Mouse (Mus musculus) hindbrain, embryonic 13.5 days (tissue): ENCODE data around the gene Pcbp2. TPM values are rescaled to one million over a fixed set of nuclear protein-coding genes. Genes with fewer than 3 reads are reported as not detected.

Source experiments
- ATAC-seq: fragments of 200-750 bp; cut with Nextera tagmentation; 2 replicates; pipeline ENCODE4 v1.8.0; 2017; ENCODE audit warnings: moderate TSS enrichment; ENCODE audit not compliant: low FRiP score
- H3K27ac ChIP-seq: fragments of 300-500 bp; sonication (generic); 2 replicates; pipeline ENCODE4 v1.5.1; 2015; ENCODE audit warnings: inconsistent platforms, mild to moderate bottlenecking, moderate library complexity
- H3K27me3 ChIP-seq: fragments of 300-500 bp; sonication (generic); 2 replicates; pipeline ENCODE4 v1.6.1; 2015; ENCODE audit warnings: mild to moderate bottlenecking, inconsistent platforms
- H3K36me3 ChIP-seq: fragments of 300-500 bp; sonication (generic); 2 replicates; pipeline ENCODE4 v1.6.1; 2015; ENCODE audit warnings: mild to moderate bottlenecking, inconsistent platforms
- H3K4me1 ChIP-seq: fragments of 300-500 bp; sonication (generic); replicated peaks from 2 replicates; pipeline ENCODE4 v1.6.1; 2015; ENCODE audit warnings: inconsistent platforms
- H3K4me2 ChIP-seq: fragments of 300-500 bp; sonication (generic); 2 replicates; pipeline ENCODE4 v1.6.1; 2015; ENCODE audit warnings: inconsistent platforms, mild to moderate bottlenecking, moderate library complexity
- H3K4me3 ChIP-seq: fragments of 300-500 bp; sonication (generic); 2 replicates; pipeline ENCODE4 v1.5.1; 2015; ENCODE audit warnings: mild to moderate bottlenecking, inconsistent platforms
- H3K9ac ChIP-seq: fragments of 300-500 bp; sonication (generic); 2 replicates; pipeline ENCODE4 v1.6.1; 2015; ENCODE audit warnings: mild to moderate bottlenecking, inconsistent platforms
- H3K9me3 ChIP-seq: fragments of 300-500 bp; sonication (generic); 2 replicates; pipeline ENCODE4 v1.6.1; 2016; ENCODE audit warnings: inconsistent platforms
- WGBS: fragments of 180-500 bp; shearing (Covaris S2); methylation state at CpG from one replicate; pipeline ENCODE4 v1.1.7; 2015; 5-methylcytosine and 5-hydroxymethylcytosine counted together
- polyA plus RNA-seq: library from polyadenylated mRNA; unstranded; fragments of >200 nt; fragmentation: Nextera tagmentation; extraction: Ambion mirVana; gene quantifications from 2 replicates; pipeline ENCODE4 v1.2.1, GENCODE M21; 2015

Gene Pcbp2
- polyA plus RNA-seq, 1 experiment from 2014 or later: 148 TPM

DNA sequence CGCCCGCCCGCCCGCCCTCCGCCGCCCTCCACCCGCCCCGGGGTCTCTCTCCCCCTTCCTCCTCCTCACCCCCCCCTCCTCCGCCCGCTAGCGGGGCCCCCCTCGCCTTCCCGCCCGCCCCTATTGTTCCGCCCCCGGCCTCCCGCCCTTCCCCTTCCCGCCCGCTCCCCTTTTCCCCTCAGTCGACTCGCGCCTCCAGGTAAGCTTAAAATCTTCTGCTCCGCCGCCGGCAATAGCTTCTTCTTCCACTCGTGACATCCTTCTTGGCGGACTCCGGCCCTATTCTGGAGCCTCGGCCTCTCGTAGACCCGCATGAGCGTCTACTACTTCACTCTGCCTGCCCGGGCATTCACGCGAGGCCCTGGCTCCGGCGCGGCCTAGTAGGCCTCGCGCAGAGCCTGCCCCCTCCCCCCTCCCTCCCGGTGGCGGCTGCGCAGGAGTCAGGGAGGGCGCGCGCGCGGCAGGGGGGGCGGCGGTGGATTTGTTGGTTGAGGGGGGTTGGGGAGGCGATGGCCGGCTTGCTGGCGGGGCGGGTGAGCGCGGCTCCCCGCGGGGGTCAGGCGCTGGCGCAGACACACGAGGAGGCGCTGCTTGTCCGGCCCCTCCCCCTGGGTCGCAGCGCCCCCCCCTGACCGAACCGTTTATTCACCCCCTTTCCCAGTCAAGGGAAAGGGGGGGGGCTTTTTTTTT, 411 bp downstream of the Pcbp2 start:
- peaks cover 17% of the 10 kb centered on the region for H3K4me1 ChIP-seq
- H3K4me2 ChIP-seq: peak overlapping the region; percentile 68
- no peaks in the 10 kb centered on the region for H3K27me3 ChIP-seq
- H3K9me3 ChIP-seq: no peaks in the 10 kb centered on the region
- peak overlapping the region; percentile 79 for H3K4me3 ChIP-seq
- ATAC-seq: peak; percentile 82
- H3K9ac ChIP-seq: peak overlapping the region; percentile 91
- H3K36me3 ChIP-seq: peaks cover 23% of the 10 kb centered on the region
- H3K27ac ChIP-seq: peak overlapping the region; percentile 97
- WGBS: under 1% methylated on average over 42 of the region's 67 CpGs

GRCm38 (mm10) chr15:102471295-102471645, 931 bp downstream of the Pcbp2 start:
- peaks cover 17% of the 10 kb centered on the region for H3K4me1 ChIP-seq
- ATAC-seq: no peak

GRCm38 (mm10) chr15:102471727-102472126, 1.4 kb downstream of the Pcbp2 start:
- H3K36me3 ChIP-seq: peaks cover 32% of the 10 kb centered on the region
- peak overlapping the region; percentile 79 for H3K4me3 ChIP-seq
- no peaks in the 10 kb centered on the region for H3K27me3 ChIP-seq
- peak overlapping the region; percentile 68 for H3K4me2 ChIP-seq
- H3K4me1 ChIP-seq: peaks cover 17% of the 10 kb centered on the region
- no peak overlapping the region for H3K27ac ChIP-seq
- no peaks in the 10 kb centered on the region for H3K9me3 ChIP-seq
- no peak for ATAC-seq
- peak overlapping the region; percentile 44 for H3K9ac ChIP-seq

More at GRCm38 (mm10) chr15:102471295-102471645, 931 bp downstream of the Pcbp2 start:
- no peaks in the 10 kb centered on the region for H3K27me3 ChIP-seq
- H3K4me2 ChIP-seq: peak overlapping the region; percentile 68
- WGBS: under 1% methylated on average over 10 of the region's 10 CpGs
- peak overlapping the region; percentile 97 for H3K27ac ChIP-seq
- H3K9ac ChIP-seq: peak overlapping the region; percentile 91
- peak overlapping the region; percentile 79 for H3K4me3 ChIP-seq
- H3K36me3 ChIP-seq: peaks cover 28% of the 10 kb centered on the region
- no peaks in the 10 kb centered on the region for H3K9me3 ChIP-seq

- Histone ChIP-seq H3K4me3 (no peak overlapping the region), H3K36me3 (peaks cover 46% of the 10 kb centered on the region), H3K27me3 (no peaks in the 10 kb centered on the region), H3K27ac (no peak overlapping the region), H3K9me3 (no peaks in the 10 kb centered on the region), H3K9ac (peak overlapping the region; percentile 53), H3K4me1 (peaks cover 17% of the 10 kb centered on the region), H3K4me2 (peak overlapping the region; percentile 15; the same call in 1 of the 2 replicates)
- 84% methylated on average over 2 of the region's 2 CpGs for WGBS
- ATAC-seq: no peak
Observed at GRCm38 (mm10) chr15:102473246-102473645, 2.9 kb downstream of the Pcbp2 start.

DNA sequence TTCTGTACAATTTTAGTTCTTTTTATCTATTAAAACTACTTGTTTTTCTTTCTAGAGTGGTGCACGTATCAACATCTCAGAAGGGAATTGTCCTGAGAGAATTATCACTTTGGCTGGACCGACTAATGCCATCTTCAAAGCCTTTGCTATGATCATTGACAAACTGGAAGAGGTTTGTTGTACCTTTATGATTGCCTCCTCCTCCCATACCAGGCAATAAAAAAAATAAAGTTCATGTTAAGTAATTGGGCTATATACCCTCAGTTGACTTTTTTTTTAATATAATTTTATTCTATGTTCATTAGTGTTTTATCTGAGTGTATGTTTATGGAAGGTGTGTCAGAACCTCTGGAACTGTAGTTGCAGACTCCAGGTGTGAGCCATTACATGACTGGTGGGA, 4.2 kb downstream of the Pcbp2 start:
- no peak for ATAC-seq
- Histone ChIP-seq H3K9ac (no peak overlapping the region), H3K27ac (no peak overlapping the region), H3K4me1 (peaks cover 17% of the 10 kb centered on the region), H3K36me3 (peaks cover 53% of the 10 kb centered on the region), H3K4me3 (no peak overlapping the region), H3K4me2 (no peak overlapping the region), H3K27me3 (no peaks in the 10 kb centered on the region), H3K9me3 (no peaks in the 10 kb centered on the region)
- 93% methylated on average over 2 of the region's 2 CpGs for WGBS

DNA sequence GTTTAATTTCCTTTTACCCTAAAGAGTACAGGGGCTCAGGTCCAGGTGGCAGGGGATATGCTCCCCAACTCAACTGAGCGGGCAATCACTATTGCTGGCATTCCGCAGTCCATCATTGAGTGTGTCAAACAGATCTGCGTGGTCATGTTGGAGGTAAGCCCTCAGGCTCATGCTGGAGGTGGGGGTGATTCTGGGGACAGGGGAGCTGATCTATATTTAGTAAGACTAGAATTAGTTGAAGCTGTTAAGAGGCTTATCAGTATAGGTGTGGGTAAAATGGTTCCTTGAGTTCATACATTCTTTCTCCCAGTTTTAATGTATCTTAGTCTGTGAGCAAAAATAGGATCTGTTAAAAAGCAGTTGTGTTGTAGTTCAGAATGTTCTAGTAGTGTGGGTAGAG, 12.8 kb downstream of the Pcbp2 start:
- WGBS: 90% methylated on average over 3 of the region's 3 CpGs
- Histone ChIP-seq H3K36me3 (peaks cover 81% of the 10 kb centered on the region), H3K4me1 (no peaks in the 10 kb centered on the region), H3K4me3 (no peak overlapping the region), H3K9ac (no peak overlapping the region), H3K4me2 (no peak overlapping the region), H3K27ac (no peak overlapping the region), H3K9me3 (no peaks in the 10 kb centered on the region), H3K27me3 (no peaks in the 10 kb centered on the region)
- no peak for ATAC-seq

GRCm38 (mm10) chr15:102485853-102486252, 15.5 kb downstream of the Pcbp2 start:
- H3K4me1 ChIP-seq: no peaks in the 10 kb centered on the region
- ATAC-seq: no peak
- no peaks in the 10 kb centered on the region for H3K27me3 ChIP-seq
- 92% methylated on average over 12 of the region's 12 CpGs for WGBS
- peaks cover 83% of the 10 kb centered on the region for H3K36me3 ChIP-seq
- no peak overlapping the region for H3K4me3 ChIP-seq
- H3K27ac ChIP-seq: no peak overlapping the region
- no peak overlapping the region for H3K4me2 ChIP-seq
- H3K9me3 ChIP-seq: no peaks in the 10 kb centered on the region
- no peak overlapping the region for H3K9ac ChIP-seq

- Histone ChIP-seq H3K9ac (no peak overlapping the region), H3K27ac (no peak overlapping the region), H3K4me1 (no peaks in the 10 kb centered on the region), H3K4me2 (no peak overlapping the region), H3K4me3 (no peak overlapping the region), H3K9me3 (no peaks in the 10 kb centered on the region), H3K27me3 (no peaks in the 10 kb centered on the region), H3K36me3 (peaks cover 81% of the 10 kb centered on the region)
- ATAC-seq: no peak
- WGBS: 74% methylated on average over 1 of the region's 1 CpGs
Observed at GRCm38 (mm10) chr15:102487664-102488063, 17.3 kb downstream of the Pcbp2 start.

- H3K36me3 ChIP-seq: peaks cover 90% of the 10 kb centered on the region
- no peaks in the 10 kb centered on the region for H3K9me3 ChIP-seq
- H3K9ac ChIP-seq: no peak overlapping the region
- H3K4me3 ChIP-seq: no peak overlapping the region
- WGBS: 92% methylated on average over 3 of the region's 3 CpGs
- no peak overlapping the region for H3K4me2 ChIP-seq
- no peaks in the 10 kb centered on the region for H3K4me1 ChIP-seq
- H3K27ac ChIP-seq: no peak overlapping the region
- H3K27me3 ChIP-seq: no peaks in the 10 kb centered on the region
- ATAC-seq: no peak
Observed at GRCm38 (mm10) chr15:102498322-102498721, 28.0 kb downstream of the Pcbp2 start.

- WGBS: 80% methylated on average over 3 of the region's 3 CpGs
- H3K9ac ChIP-seq: no peak overlapping the region
Observed at GRCm38 (mm10) chr15:102499370-102499769, 29.0 kb downstream of the Pcbp2 start.

GRCm38 (mm10) chr15:102499851-102500250, 29.5 kb downstream of the Pcbp2 start:
- H3K27me3 ChIP-seq: no peaks in the 10 kb centered on the region
- 90% methylated on average over 6 of the region's 6 CpGs for WGBS

More at GRCm38 (mm10) chr15:102499370-102499769, 29.0 kb downstream of the Pcbp2 start:
- Histone ChIP-seq H3K27ac (no peak overlapping the region), H3K9me3 (no peaks in the 10 kb centered on the region), H3K27me3 (no peaks in the 10 kb centered on the region), H3K4me3 (no peak overlapping the region), H3K4me2 (no peak overlapping the region), H3K36me3 (peaks cover 91% of the 10 kb centered on the region), H3K4me1 (no peaks in the 10 kb centered on the region)
- ATAC-seq: no peak

GRCm38 (mm10) chr15:102500479-102500878, 30.1 kb downstream of the Pcbp2 start:
- H3K4me1 ChIP-seq: no peaks in the 10 kb centered on the region
- H3K4me3 ChIP-seq: no peak overlapping the region
- no peak overlapping the region for H3K4me2 ChIP-seq
- no peaks in the 10 kb centered on the region for H3K27me3 ChIP-seq
- no peaks in the 10 kb centered on the region for H3K9me3 ChIP-seq
- no peak overlapping the region for H3K9ac ChIP-seq
- 89% methylated on average over 5 of the region's 5 CpGs for WGBS
- no peak for ATAC-seq
- H3K27ac ChIP-seq: no peak overlapping the region
- peaks cover 93% of the 10 kb centered on the region for H3K36me3 ChIP-seq

More at GRCm38 (mm10) chr15:102499851-102500250, 29.5 kb downstream of the Pcbp2 start:
- Histone ChIP-seq H3K4me2 (no peak overlapping the region), H3K27ac (no peak overlapping the region), H3K4me1 (no peaks in the 10 kb centered on the region), H3K9ac (no peak overlapping the region), H3K4me3 (no peak overlapping the region), H3K36me3 (peaks cover 91% of the 10 kb centered on the region), H3K9me3 (no peaks in the 10 kb centered on the region)
- no peak for ATAC-seq
